Mouse (Mus musculus): ENCODE measurements around the gene Ubac2. TPM values are rescaled to one million over a fixed set of nuclear protein-coding genes. Genes with fewer than 3 reads are reported as not detected.
A peak's percentile ranks its signal among the peaks of the same experiment; 100 is the strongest.
"Not testable (repeated sequence)": the region's sequence is repeated elsewhere in the genome, so short reads cannot be mapped to it uniquely, and the experiment has no call there.

Ubac2 gene
- polyA plus RNA-seq (2015; fragmentation: Nextera tagmentation; extraction: Ambion mirVana): 22.6 and 25.3 TPM in 2 replicates

DNA sequence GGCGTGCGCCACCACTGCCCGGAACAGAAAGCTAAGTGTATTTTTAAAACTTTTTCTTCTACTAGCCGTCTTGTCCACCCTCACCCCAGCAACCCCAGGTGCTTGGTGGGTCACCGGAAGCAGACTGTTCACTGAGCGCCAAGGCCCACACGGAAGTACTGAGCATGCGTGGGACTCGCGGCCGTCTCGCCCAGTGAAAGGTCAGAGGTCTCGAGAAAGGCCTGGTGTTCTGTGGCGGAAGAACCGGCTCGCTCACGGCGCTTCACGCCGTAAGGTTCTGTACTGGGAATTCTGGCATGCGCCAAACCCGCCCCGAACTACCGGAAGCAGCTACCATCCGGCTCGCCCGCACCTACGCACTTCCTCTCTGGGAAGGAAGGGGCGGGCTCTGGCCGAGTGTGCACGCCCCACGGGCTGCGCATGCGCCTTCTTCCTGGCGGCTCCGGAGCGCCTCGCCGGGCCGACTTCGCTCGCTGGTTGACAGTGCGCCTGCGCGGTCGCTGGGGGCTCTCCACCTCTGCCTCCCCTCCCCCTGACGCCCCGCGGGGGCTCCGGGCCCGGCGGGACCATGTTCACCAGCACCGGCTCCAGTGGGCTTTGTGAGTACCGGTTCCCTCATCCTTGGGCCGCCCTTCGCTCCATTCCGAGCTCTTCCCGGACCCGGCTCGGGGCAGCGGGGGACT lies at the start of gene Ubac2:
Ubac2 (plus strand) TSS at position 445 of the 683 bp plus-strand sequence.
- H3K4me3 ChIP-seq (replicated peaks): peak within 1 kb of the TSS; percentile 90
- DNase-seq: peak; percentile 98
- H3K9me3 ChIP-seq (replicated peaks): no peaks in the 10 kb centered on the region
- ATAC-seq (ENCODE audit: low read depth): peak; percentile 98
- H3K27ac ChIP-seq: peak within 1 kb of the TSS; percentile 91
- no peaks in the 10 kb centered on the region for H3K27me3 ChIP-seq
- H3K4me1 ChIP-seq (replicated peaks): peaks cover 47% of the 10 kb centered on the region
- H3K36me3 ChIP-seq: no peaks in the 10 kb centered on the region
- whole genome bisulfite sequencing (ENCODE audit: insufficient replicate concordance): under 1% methylated on average over 59 of the region's 61 CpGs
- H3K4me2 ChIP-seq: peak within 1 kb of the TSS; percentile 95
- peak within 1 kb of the TSS; percentile 95 for H3K9ac ChIP-seq

DNA sequence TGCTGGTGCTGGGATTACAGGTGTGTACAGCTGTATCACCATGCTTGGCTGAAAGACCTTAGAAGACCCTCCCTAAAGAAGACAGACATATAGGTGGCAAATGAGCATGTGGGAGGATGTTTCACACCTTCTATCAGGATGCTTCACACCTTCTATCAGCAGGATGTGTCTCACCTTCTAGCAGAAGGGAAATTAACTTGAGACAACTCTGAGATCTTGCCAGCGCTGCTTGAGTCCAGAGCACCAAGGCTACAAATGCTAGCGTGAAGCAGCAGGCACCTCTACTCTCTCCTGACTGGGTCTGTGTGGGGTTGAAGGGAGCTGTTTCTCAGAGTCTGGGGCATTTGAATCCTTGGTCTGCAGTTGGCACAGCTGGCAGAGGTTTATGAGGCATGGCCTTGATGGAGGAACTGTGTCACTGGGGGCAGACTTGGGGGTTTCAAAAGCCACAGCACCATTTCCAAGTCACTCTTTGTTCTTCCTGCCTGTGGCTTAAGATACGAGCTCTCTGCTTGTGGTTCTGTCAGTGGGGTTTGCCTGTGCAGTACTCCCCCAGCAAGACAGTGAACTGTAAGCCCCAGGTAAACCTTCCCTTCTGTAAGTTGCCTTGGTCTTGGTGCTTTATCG lies 48.5 kb upstream of the Ubac2 start:
- 67% methylated on average over 4 of the region's 4 CpGs for WGBS (ENCODE audit: insufficient replicate concordance)

DNA sequence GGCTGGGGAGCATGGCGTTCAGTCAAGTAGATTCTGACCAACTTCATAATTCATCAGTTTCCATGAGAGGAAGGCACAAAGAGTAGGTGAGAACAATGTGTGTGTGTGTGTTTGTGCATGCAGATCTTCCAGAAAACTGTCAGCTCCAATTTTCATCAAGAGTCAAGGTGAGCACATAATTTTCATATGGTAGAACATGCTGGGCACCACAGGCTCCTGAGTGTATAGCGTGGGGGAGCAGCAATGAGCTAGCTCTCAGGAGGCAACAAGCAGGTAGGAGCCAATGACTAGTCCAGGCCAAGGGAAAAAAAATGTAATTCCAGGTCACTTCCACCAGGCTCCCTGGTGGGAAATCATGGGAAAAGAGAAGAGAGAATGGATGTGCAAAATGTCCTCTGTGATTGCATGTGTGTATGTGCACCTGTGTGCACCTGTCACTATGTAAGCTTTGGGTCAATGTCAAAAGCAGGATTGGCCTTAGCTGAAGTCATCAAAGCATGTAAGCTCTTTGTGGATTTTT lies 45.4 kb upstream of the Ubac2 start:
- no peaks in the 10 kb centered on the region for H3K4me1 ChIP-seq (replicated peaks)
- no peak overlapping the region for H3K27ac ChIP-seq
- H3K4me3 ChIP-seq (replicated peaks): no peak overlapping the region
- H3K9me3 ChIP-seq (replicated peaks): no peaks in the 10 kb centered on the region
- no peaks in the 10 kb centered on the region for H3K27me3 ChIP-seq
- H3K36me3 ChIP-seq: no peaks in the 10 kb centered on the region
- WGBS (ENCODE audit: insufficient replicate concordance): 57% methylated on average over 2 of the region's 2 CpGs
- DNase-seq (no peak), ATAC-seq (ENCODE audit: low read depth) (no peak)
- H3K9ac ChIP-seq: no peak overlapping the region
- H3K4me2 ChIP-seq: no peak overlapping the region

More for the DNA sequence above, 48.5 kb upstream of the Ubac2 start:
- Histone ChIP-seq H3K9ac (no peak overlapping the region), H3K27ac (no peak overlapping the region), H3K4me3 (replicated peaks) (no peak overlapping the region), H3K27me3 (no peaks in the 10 kb centered on the region), H3K4me1 (replicated peaks) (no peaks in the 10 kb centered on the region), H3K36me3 (no peaks in the 10 kb centered on the region), H3K4me2 (no peak overlapping the region), H3K9me3 (replicated peaks) (no peaks in the 10 kb centered on the region)
- no peak for DNase-seq
- ATAC-seq (ENCODE audit: low read depth): no peak

DNA sequence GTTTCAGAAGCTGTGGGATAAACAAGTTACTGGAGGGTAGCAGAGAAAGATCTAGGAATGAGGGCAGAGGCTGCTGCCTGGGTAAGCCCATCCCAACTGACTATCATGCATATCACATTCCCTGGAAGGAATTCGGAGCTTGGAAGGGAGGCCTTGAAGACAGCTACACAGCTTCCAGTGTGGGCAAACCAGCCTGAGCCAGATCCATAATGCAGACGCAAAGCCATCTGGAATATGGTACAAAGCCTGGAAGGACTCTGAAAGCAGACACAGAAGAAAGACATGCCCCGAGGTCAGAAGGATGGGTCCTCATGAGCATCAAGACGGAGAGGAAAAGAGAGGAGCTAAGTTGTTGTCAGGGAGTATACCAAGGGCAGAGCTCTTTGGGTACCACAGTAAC lies 40.3 kb upstream of the Ubac2 start:
- DNase-seq (no peak), ATAC-seq (ENCODE audit: low read depth) (no peak)
- Histone ChIP-seq H3K4me3 (replicated peaks) (no peak overlapping the region), H3K36me3 (no peaks in the 10 kb centered on the region), H3K9ac (no peak overlapping the region), H3K4me1 (replicated peaks) (no peaks in the 10 kb centered on the region), H3K27ac (no peak overlapping the region), H3K9me3 (replicated peaks) (peaks cover 6% of the 10 kb centered on the region; the same call in 1 of the 2 replicates), H3K4me2 (no peak overlapping the region), H3K27me3 (no peaks in the 10 kb centered on the region)
- 69% methylated on average over 4 of the region's 4 CpGs for WGBS (ENCODE audit: insufficient replicate concordance)

- ATAC-seq (ENCODE audit: low read depth) (no peak), DNase-seq (no peak)
- 61% methylated on average over 8 of the region's 8 CpGs for WGBS (ENCODE audit: insufficient replicate concordance)
Measured at GRCm38 (mm10) chr14:121840217-121840616, 38.2 kb upstream of the Ubac2 start.

DNA sequence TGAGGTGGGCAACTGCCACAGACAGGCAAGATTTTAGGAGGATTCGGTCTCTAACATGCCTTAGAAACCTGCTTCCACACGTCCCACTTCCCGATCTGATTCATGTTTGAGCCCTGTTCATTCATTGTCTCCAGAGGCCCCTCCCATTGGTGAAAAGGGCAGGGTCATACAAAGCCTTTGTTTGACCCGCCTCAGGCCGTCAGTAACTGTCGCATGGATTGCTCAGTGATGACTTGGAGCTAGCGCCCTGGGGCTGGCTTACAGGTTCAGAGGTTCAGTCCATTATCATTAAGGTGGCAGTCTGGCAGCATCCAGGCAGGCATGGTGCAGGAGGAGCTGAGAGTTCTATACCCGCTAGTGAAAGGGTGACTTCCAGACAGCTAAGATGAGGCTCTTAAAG lies 33.9 kb upstream of the Ubac2 start:
- no peaks in the 10 kb centered on the region for H3K36me3 ChIP-seq
- no peak overlapping the region for H3K27ac ChIP-seq
- WGBS (ENCODE audit: insufficient replicate concordance): 62% methylated on average over 8 of the region's 8 CpGs
- no peak for DNase-seq
- H3K27me3 ChIP-seq: no peaks in the 10 kb centered on the region
- no peak overlapping the region for H3K4me2 ChIP-seq
- H3K9ac ChIP-seq: no peak overlapping the region
- H3K9me3 ChIP-seq (replicated peaks): no peaks in the 10 kb centered on the region
- no peaks in the 10 kb centered on the region for H3K4me1 ChIP-seq (replicated peaks)
- no peak overlapping the region for H3K4me3 ChIP-seq (replicated peaks)
- no peak for ATAC-seq (ENCODE audit: low read depth)

More at GRCm38 (mm10) chr14:121840217-121840616, 38.2 kb upstream of the Ubac2 start:
- Histone ChIP-seq H3K4me3 (replicated peaks) (no peak overlapping the region), H3K27me3 (no peaks in the 10 kb centered on the region), H3K27ac (no peak overlapping the region), H3K4me2 (no peak overlapping the region), H3K4me1 (replicated peaks) (no peaks in the 10 kb centered on the region), H3K9me3 (replicated peaks) (peaks cover 6% of the 10 kb centered on the region; the same call in 1 of the 2 replicates), H3K9ac (no peak overlapping the region), H3K36me3 (no peaks in the 10 kb centered on the region)

GRCm38 (mm10) chr14:121851231-121851630 lies 27.2 kb upstream of the Ubac2 start:
- 75% methylated on average over 1 of the region's 1 CpGs for WGBS (ENCODE audit: insufficient replicate concordance)

GRCm38 (mm10) chr14:121852531-121852930 lies 25.9 kb upstream of the Ubac2 start:
- Histone ChIP-seq H3K4me1 (replicated peaks) (no peaks in the 10 kb centered on the region), H3K36me3 (no peaks in the 10 kb centered on the region), H3K4me2 (no peak overlapping the region), H3K4me3 (replicated peaks) (no peak overlapping the region), H3K9ac (no peak overlapping the region), H3K27me3 (no peaks in the 10 kb centered on the region), H3K27ac (no peak overlapping the region), H3K9me3 (replicated peaks) (no peaks in the 10 kb centered on the region; the same call in 1 of the 2 replicates)
- ATAC-seq (ENCODE audit: low read depth): no peak
- DNase-seq: no peak
- 62% methylated on average over 8 of the region's 8 CpGs for WGBS (ENCODE audit: insufficient replicate concordance)

More at GRCm38 (mm10) chr14:121851231-121851630, 27.2 kb upstream of the Ubac2 start:
- H3K4me1 ChIP-seq (replicated peaks): no peaks in the 10 kb centered on the region
- H3K9ac ChIP-seq: no peak overlapping the region
- no peak overlapping the region for H3K27ac ChIP-seq
- ATAC-seq (ENCODE audit: low read depth) (no peak), DNase-seq (no peak)
- H3K4me2 ChIP-seq: no peak overlapping the region
- no peaks in the 10 kb centered on the region for H3K36me3 ChIP-seq
- no peaks in the 10 kb centered on the region for H3K27me3 ChIP-seq
- no peak overlapping the region for H3K4me3 ChIP-seq (replicated peaks)
- H3K9me3 ChIP-seq (replicated peaks): no peaks in the 10 kb centered on the region; the same call in 1 of the 2 replicates

DNA sequence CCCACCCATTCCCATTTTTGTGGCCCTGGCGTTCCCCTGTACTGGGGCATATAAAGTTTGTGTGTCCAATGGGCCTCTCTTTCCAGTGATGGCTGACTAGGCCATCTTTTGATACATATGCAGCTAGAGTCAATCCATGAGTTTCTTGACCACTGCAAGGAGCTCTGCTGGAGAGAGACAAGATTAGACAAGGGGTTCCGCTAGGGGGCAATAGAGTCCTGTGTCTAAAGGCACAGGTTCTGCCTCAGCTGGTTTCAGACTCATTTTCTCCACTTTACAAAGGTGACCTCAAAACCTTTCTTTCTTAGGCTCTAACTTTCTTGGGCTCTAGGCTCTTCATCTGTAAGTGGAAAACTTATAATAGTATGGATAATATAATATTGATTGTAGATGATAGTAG lies 13.3 kb upstream of the Ubac2 start:
- peak; percentile 31 for DNase-seq
- H3K9me3 ChIP-seq (replicated peaks); H3K4me3 ChIP-seq (replicated peaks); H3K36me3 ChIP-seq; H3K27me3 ChIP-seq; H3K4me2 ChIP-seq; H3K4me1 ChIP-seq (replicated peaks); H3K27ac ChIP-seq; H3K9ac ChIP-seq; ATAC-seq (ENCODE audit: low read depth): not testable (repeated sequence)
- 6% methylated on average over 2 of the region's 2 CpGs for WGBS (ENCODE audit: insufficient replicate concordance)

- Histone ChIP-seq H3K4me3 (replicated peaks) (no peak overlapping the region), H3K27me3 (no peaks in the 10 kb centered on the region), H3K36me3 (no peaks in the 10 kb centered on the region), H3K4me1 (replicated peaks) (no peaks in the 10 kb centered on the region), H3K4me2 (no peak overlapping the region), H3K9me3 (replicated peaks) (no peaks in the 10 kb centered on the region), H3K27ac (no peak overlapping the region), H3K9ac (no peak overlapping the region)
- DNase-seq (no peak), ATAC-seq (ENCODE audit: low read depth) (no peak)
- 67% methylated on average over 3 of the region's 3 CpGs for WGBS (ENCODE audit: insufficient replicate concordance)
Measured at GRCm38 (mm10) chr14:121866574-121866973, 11.8 kb upstream of the Ubac2 start.

GRCm38 (mm10) chr14:121869111-121869510 lies 9.3 kb upstream of the Ubac2 start:
- Histone ChIP-seq H3K4me2 (no peak overlapping the region), H3K9me3 (replicated peaks) (no peaks in the 10 kb centered on the region), H3K4me3 (replicated peaks) (no peak overlapping the region), H3K36me3 (no peaks in the 10 kb centered on the region), H3K27me3 (no peaks in the 10 kb centered on the region), H3K27ac (no peak overlapping the region), H3K4me1 (replicated peaks) (no peaks in the 10 kb centered on the region), H3K9ac (no peak overlapping the region)
- DNase-seq (no peak), ATAC-seq (ENCODE audit: low read depth) (no peak)
- WGBS (ENCODE audit: insufficient replicate concordance): 50% methylated on average over 1 of the region's 1 CpGs
